Mouse (Mus musculus) limb, embryonic 14.5 days (tissue): Measurements from ENCODE around the gene Jade2. TPM values are rescaled to one million over a fixed set of nuclear protein-coding genes. Genes with fewer than 3 reads are reported as not detected.
"Not testable (repeated sequence)": the region's sequence is repeated elsewhere in the genome, so short reads cannot be mapped to it uniquely, and the experiment has no call there.

Experiments
- ATAC-seq: fragments of 200-750 bp; cut with Nextera tagmentation; 2 replicates; pipeline ENCODE4 v1.8.0; 2017; ENCODE audit warnings: low read depth, moderate number of reproducible peaks, moderate TSS enrichment; ENCODE audit not compliant: low FRiP score
- DNase-seq: peaks from one replicate; pipeline ENCODE4 v3.0.0-alpha.2; 2015; ENCODE audit warnings: low spot score
- H3K27ac ChIP-seq: fragments of 300-500 bp; sonication (generic); replicated peaks from 2 replicates; pipeline ENCODE4 v1.5.1; 2014; ENCODE audit warnings: low read depth, mild to moderate bottlenecking, low read length, moderate library complexity, mixed read lengths
- H3K27me3 ChIP-seq: fragments of 300-500 bp; sonication (generic); 2 replicates; pipeline ENCODE4 v1.6.1; 2014; ENCODE audit warnings: low read length, mixed read lengths; ENCODE audit not compliant: control insufficient read depth, insufficient read depth
- H3K36me3 ChIP-seq: fragments of 300-500 bp; sonication (generic); 2 replicates; pipeline ENCODE4 v1.6.1; 2014; ENCODE audit warnings: mild to moderate bottlenecking, low read length, moderate library complexity, mixed read lengths; ENCODE audit not compliant: control insufficient read depth, insufficient read depth
- H3K4me1 ChIP-seq: fragments of 300-500 bp; sonication (generic); 2 replicates; pipeline ENCODE4 v1.6.1; 2014; ENCODE audit warnings: antibody characterized with exemption, low read length, mixed read lengths; ENCODE audit not compliant: control insufficient read depth, insufficient read depth
- H3K4me2 ChIP-seq: fragments of 300-500 bp; sonication (generic); replicated peaks from 2 replicates; pipeline ENCODE4 v1.6.1; 2014; ENCODE audit warnings: low read depth, mild to moderate bottlenecking, low read length, moderate library complexity; ENCODE audit not compliant: severe bottlenecking
- H3K4me3 ChIP-seq: fragments of 300-500 bp; sonication (generic); replicated peaks from 2 replicates; pipeline ENCODE4 v1.5.1; 2014; ENCODE audit warnings: low read length
- H3K9ac ChIP-seq: fragments of 300-500 bp; sonication (generic); 2 replicates; pipeline ENCODE4 v1.6.1; 2014; ENCODE audit warnings: mild to moderate bottlenecking, low read depth, low read length, moderate library complexity; ENCODE audit not compliant: severe bottlenecking
- H3K9me3 ChIP-seq: fragments of 300-500 bp; sonication (generic); 2 replicates; pipeline ENCODE4 v1.6.1; 2016; ENCODE audit warnings: low read length; ENCODE audit not compliant: control insufficient read depth
- POLR2A ChIP-seq: fragments of 200-500 bp; IDR thresholded peaks from 2 replicates; pipeline ENCODE4 v1.8.0; 2012; ENCODE audit warnings: inconsistent platforms, mild to moderate bottlenecking, moderate library complexity, borderline replicate concordance; ENCODE audit not compliant: insufficient read depth, insufficient read length; ENCODE audit errors: extremely low read depth
- WGBS: fragments of 180-500 bp; shearing (Covaris S2); extraction: QIAGEN DNeasy Blood & Tissue Kit; methylation state at CpG from one replicate; pipeline ENCODE4 v1.1.7; 2014; 5-methylcytosine and 5-hydroxymethylcytosine counted together
- polyA plus RNA-seq, 2 experiments: library from polyadenylated mRNA; depleted of rRNA in 1 of 2; stranded (reverse) in 1 of 2; unstranded in 1 of 2; fragments of >200 nt; fragmentation: Nextera tagmentation in 1 of 2; extraction: Ambion mirVana in 1 of 2; gene quantifications; 2 replicates each; pipeline versions ENCODE4 v1.2.1 to v1.2.3; 2012 to 2014

The Jade2 gene
- polyA plus RNA-seq, 2 experiments, result 1.7 to 5.2 TPM

DNA sequence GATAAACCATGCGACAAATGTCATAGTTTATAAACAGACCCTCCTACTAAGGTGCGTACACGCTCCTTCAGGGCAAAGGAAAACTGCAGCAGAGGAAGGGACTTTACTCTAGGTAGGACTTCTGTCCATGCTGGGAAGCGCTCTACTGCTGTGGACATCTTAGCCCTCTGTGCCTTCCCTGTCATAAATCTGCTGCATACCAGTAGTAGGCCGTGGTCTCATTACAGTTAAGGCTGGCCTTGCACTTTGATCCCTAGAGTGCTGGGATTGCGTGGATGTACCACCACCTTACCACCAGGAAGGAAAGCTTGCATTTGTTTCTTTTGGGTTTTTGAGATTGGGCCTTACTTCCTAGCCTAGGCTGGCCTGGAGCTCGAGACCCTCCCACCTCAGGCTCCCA, 66.8 kb downstream of the Jade2 start:
- DNase-seq (no peak), ATAC-seq (no peak)
- 98% methylated on average over 7 of the region's 7 CpGs for WGBS
- Histone ChIP-seq H3K4me1 (no peaks in the 10 kb centered on the region), H3K9me3 (no peaks in the 10 kb centered on the region), H3K36me3 (peaks cover 66% of the 10 kb centered on the region), H3K4me2 (no peak overlapping the region), H3K4me3 (no peak overlapping the region), H3K27ac (no peak overlapping the region), H3K27me3 (no peaks in the 10 kb centered on the region), H3K9ac (no peak overlapping the region)
- no peak for TF ChIP-seq POLR2A

DNA sequence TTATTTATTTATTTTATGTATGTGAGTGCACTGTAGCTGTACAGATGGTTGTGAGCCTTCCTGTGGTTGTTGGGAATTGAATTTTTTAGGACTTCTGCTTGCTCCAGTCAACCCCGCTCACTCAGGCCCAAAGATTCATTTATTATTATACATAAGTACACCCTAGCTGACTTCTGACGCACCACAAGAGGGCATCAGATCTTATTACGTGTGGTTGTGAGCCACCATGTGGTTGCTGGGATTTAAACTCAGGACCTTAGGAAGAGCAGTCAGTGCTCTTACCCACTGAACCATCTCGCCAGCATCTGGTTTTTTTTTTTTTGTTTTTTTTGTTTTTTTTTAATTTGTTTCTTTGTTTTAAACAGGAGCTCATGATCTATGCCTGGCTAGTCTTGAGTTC, 67.7 kb downstream of the Jade2 start:
- not testable (repeated sequence) for H3K4me1 ChIP-seq, DNase-seq, H3K9me3 ChIP-seq, H3K9ac ChIP-seq, ATAC-seq, H3K27ac ChIP-seq, H3K27me3 ChIP-seq, H3K4me2 ChIP-seq, H3K4me3 ChIP-seq
- 80% methylated on average over 4 of the region's 4 CpGs for WGBS
- H3K36me3 ChIP-seq, result peaks cover 69% of the 10 kb centered on the region

DNA sequence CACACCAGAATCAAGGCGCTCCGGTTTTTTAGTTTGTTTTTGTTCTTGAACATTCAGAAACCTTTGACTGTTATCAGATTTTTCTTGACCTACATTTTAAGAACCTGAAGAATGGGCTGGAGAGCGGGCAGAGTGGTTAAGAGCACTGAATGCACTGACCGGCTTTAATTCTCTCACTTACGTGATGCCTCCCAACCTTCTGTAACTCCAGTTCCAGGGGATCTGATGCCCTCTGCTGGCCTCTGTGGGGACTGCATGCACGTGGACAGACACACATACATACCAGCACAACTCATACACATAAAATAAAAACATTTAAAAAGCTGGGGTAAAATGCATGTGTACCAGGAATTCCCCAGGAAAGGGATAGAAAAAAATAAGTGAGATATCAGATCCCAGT, 71.5 kb downstream of the Jade2 start:
- TF ChIP-seq POLR2A, result no peak
- Histone ChIP-seq H3K9me3 (no peaks in the 10 kb centered on the region), H3K4me3 (no peak overlapping the region), H3K4me1 (no peaks in the 10 kb centered on the region), H3K4me2 (no peak overlapping the region), H3K27me3 (no peaks in the 10 kb centered on the region), H3K36me3 (peaks cover 81% of the 10 kb centered on the region), H3K27ac (no peak overlapping the region), H3K9ac (no peak overlapping the region)
- 93% methylated on average over 6 of the region's 6 CpGs for WGBS
- no peak for ATAC-seq
- DNase-seq, result no peak

DNA sequence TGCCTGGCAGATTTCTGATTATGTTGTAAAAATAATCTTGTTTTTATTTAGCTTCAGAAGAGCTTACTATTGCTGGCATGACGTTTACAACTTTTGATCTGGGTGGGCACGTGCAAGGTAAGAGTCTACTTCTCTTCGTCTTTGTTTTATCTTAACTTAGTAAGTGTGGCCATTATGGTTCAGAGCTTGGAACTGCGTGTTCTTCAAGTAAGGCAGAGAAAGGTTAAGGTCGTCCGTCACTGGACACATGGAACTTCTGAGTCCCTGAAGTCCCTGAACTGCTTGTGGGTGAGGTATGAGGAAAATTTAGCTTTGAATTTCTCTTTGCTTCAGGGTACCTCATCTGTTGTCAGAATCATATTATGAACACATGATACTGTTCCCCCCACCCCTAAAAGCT, 74.7 kb downstream of the Jade2 start:
- peaks cover 69% of the 10 kb centered on the region for H3K36me3 ChIP-seq
- H3K4me3 ChIP-seq, result no peak overlapping the region
- WGBS, result 86% methylated on average over 6 of the region's 6 CpGs
- H3K4me1 ChIP-seq, result no peaks in the 10 kb centered on the region
- no peak overlapping the region for H3K27ac ChIP-seq
- H3K9me3 ChIP-seq, result no peaks in the 10 kb centered on the region
- no peak overlapping the region for H3K9ac ChIP-seq
- no peak overlapping the region for H3K4me2 ChIP-seq
- DNase-seq (no peak), ATAC-seq (no peak)
- no peak for TF ChIP-seq POLR2A
- no peaks in the 10 kb centered on the region for H3K27me3 ChIP-seq

DNA sequence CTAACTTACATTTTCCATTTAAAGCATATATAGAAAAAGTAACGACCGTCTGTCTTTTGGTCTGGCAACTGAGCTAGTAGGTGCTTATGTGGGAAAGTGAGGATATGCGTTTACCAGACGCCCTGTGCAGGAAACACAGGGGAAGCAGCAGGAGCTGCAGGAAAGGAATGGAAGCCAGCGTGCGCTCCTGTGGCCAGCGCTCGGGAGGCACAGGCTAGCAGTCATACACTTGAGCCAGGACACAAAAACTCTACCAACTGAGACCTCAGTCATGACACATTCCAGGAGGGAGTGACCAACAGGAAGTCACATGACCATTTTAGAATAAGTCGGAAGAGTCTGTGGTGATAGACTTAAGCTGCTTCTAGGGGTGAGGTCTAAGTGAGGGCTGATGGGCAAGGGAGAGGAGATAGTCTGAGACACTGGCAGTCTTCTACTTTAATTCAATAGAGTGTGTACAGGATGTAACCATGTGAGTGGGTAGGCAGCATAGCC, 76.6 kb downstream of the Jade2 start:
- peaks cover 52% of the 10 kb centered on the region for H3K36me3 ChIP-seq
- no peaks in the 10 kb centered on the region for H3K9me3 ChIP-seq
- H3K4me3 ChIP-seq, result no peak overlapping the region
- WGBS, result 84% methylated on average over 9 of the region's 9 CpGs
- H3K27ac ChIP-seq, result no peak overlapping the region
- H3K9ac ChIP-seq, result no peak overlapping the region
- H3K27me3 ChIP-seq, result no peaks in the 10 kb centered on the region
- no peaks in the 10 kb centered on the region for H3K4me1 ChIP-seq
- H3K4me2 ChIP-seq, result no peak overlapping the region
- no peak for TF ChIP-seq POLR2A
- DNase-seq (no peak), ATAC-seq (no peak)

DNA sequence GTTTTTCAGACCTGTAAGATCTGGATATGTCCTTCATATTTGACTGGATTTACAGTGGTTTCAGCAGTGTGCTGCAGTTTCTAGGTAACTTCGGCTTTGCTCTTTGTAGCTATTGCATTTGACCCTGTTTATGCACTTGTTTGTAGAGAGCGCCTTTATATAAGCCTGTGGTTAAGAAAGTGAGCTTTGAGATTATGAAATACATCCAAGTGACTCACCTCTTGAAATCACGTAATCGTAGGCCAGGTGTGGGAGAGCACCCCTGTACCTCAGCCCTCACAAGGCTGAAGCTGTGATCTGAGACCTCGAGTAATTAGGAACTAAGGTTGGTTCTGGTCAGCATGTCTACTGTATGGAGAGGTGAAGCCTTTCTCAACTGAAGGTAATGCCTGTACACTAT, 80.0 kb downstream of the Jade2 start:
- H3K4me3 ChIP-seq, result no peak overlapping the region
- H3K27me3 ChIP-seq, result no peaks in the 10 kb centered on the region
- peaks cover 31% of the 10 kb centered on the region for H3K36me3 ChIP-seq
- no peak overlapping the region for H3K27ac ChIP-seq
- no peaks in the 10 kb centered on the region for H3K4me1 ChIP-seq
- no peaks in the 10 kb centered on the region for H3K9me3 ChIP-seq
- TF ChIP-seq POLR2A, result no peak
- WGBS, result 91% methylated on average over 5 of the region's 5 CpGs
- DNase-seq (no peak), ATAC-seq (no peak)
- H3K4me2 ChIP-seq, result no peak overlapping the region
- H3K9ac ChIP-seq, result no peak overlapping the region
